Mouse (Mus musculus) c-Kit-negative CD71-positive TER-119-positive erythroid progenitor cells, embryonic 14.5 days (primary cell): ENCODE data around the gene Angel1.

ENCODE experiments used
- DNase-seq: peaks from one replicate; pipeline ENCODE4 v3.0.0-alpha.2; 2013; ENCODE audit warnings: low read depth, low spot score

Gene Angel1

DNA sequence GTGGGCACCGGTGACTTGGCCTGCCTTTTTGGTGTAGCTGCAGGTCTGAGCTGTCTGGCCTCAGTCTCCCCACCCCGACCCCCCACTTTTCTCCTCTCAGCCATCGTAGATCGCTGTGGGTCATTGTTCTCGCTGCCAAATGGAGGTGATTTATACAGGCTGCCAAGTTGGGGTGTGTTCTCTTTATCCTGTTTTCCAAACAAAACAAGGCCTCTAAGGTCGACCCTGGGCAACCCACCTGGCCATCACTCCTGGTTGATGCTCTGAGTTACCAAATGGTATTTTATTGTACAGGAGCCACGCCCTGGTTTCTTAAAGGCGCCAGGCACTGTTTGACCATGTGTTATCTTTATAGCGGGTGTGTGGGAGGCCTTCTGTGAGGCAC, 46.7 kb downstream of the Angel1 start:
- DNase-seq: no peak

DNA sequence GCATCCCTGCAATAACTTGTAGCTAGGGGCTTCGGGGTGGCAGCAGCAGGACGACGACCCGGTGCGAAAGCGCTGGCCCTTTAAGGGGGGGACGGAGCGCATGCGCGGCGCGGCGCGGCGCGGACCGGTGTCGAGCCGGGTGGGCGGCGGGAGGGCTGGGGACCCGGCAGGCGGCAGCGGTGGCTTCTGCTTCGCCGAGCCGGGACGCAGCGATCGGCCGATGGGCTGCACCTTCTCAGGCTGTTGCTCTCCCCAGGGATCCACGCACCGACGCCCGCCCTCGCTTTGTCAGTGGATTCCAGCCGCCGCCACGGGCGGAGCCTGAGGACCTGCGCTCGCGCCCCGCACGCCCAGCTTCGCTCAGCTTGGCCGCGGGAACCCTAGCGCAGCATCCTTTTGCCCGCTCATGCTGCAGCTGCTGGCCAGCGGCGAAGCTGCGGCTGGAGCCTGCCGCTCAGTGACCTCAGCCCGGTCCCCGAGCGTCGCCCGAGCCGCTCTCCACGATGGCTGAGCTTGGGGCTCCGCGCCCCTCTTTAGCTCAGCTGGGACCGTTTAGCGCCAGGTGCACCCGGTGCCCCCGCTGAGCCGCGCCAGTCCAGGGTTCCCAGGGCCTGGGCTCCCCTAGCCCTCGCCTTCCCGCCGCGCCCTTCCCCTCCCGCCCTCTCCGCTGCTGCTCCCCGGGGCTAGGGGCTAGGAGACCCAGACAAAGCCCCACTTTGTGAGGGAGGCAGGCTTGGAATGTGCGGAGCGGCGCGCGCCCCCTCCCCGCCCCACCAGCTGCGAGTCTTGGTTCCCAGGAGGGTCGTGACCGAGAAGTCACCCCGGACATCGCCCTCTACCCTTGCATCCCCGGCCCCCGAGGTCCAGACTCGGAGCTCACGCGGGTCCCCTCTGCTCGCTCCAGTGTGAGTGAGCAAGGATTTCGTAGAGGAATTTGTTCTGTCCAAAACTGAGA, 47.4 kb downstream of the Angel1 start, which contains the start of gene Vash1:
Vash1 (plus strand) TSS at position 110 of the 955 bp plus-strand sequence.
- DNase-seq: no peak

DNA sequence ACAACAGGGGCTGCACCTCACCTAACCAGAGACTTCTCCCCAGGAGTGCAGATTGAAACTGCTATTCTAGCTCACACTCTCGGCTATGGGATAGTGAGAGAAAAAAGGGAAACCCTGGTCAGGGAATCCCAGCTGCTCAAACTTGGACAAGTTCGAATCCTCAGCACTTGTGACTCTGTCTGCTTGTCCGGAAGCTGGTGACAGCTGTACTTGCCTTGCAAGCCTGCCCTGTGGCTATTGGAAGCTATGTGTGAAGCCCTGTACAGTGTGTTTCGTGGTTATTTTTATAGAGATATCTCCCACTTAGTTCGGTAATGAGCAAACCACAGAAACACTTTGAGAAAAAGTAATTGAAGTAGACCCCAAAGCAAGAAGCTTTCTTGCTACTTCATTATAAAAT, 53.8 kb downstream of the Angel1 start:
- no peak for DNase-seq

DNA sequence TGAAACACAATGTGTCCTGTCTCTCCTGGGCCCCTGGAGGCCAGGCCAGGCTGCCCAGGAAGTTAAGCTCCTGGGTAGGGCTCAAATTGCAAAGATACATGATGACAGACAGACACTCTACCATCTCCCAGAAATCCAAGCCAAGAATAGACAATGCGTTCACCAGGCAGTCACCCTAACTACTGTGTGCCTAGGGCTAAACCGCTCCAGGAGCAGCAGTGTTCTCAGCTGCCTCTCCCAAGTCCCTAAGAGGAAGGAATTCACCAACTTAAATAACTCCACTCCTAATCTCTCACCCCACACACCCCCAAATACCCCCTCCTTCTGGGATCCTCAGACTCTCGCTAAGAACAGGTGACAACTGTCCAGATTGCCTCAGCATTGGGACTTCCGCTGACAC, 54.2 kb downstream of the Angel1 start:
- DNase-seq: no peak

DNA sequence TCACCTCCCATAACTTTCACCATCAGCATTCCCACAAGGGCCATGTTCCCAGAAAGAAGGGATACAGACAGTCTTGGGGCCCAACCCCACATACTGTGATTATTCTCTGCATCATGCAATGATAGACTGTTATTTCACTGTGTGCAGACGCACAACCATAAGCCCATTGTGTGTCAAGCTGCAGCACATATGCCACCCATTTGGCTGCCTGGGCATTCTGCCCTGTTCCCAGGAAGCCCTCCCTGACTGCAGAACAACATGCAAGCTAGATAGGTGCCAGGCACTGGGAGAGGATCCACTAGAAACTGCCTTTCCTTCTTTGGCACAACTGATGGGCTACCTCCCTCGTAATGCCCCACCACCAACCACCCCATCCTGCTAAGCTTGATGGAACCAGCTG, 57.9 kb downstream of the Angel1 start:
- no peak for DNase-seq

DNA sequence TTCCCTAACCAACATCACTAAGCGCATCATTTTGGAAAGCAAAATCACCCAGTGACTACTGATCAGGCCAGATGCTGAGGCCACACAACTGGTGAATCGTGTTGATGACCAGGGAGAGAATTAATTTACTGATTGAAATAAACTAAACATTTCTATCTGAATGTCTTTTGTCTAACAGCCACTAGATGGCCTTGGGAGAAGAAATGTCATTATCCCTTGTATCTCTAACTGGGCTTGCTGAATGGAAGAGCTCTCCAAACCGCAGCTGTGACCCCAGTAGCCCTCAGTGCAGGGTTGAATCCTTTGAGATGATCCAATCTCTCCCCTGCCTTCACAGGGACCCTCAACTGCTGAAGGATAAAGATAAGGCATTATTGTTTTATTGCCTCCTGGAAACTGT, 60.6 kb downstream of the Angel1 start:
- DNase-seq: no peak

DNA sequence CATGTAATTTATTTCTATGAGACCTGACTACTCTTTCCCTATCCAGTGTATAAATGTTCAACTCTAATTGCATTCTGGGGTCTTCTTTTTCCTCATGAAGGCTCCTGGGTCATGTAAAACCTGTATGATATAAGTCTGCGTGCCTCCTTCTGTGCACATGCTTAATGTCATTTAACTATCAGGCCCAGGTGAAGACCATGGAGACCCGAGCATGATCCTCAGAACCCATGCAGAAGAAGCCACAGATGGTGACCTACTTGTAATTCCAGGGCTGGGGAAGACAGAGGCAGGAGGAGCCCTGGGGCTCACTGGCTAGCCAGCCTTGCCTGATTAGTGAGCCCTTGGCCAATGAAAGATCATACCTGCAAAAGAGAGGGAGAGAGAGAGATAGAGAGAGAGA, 65.8 kb downstream of the Angel1 start:
- no peak for DNase-seq

DNA sequence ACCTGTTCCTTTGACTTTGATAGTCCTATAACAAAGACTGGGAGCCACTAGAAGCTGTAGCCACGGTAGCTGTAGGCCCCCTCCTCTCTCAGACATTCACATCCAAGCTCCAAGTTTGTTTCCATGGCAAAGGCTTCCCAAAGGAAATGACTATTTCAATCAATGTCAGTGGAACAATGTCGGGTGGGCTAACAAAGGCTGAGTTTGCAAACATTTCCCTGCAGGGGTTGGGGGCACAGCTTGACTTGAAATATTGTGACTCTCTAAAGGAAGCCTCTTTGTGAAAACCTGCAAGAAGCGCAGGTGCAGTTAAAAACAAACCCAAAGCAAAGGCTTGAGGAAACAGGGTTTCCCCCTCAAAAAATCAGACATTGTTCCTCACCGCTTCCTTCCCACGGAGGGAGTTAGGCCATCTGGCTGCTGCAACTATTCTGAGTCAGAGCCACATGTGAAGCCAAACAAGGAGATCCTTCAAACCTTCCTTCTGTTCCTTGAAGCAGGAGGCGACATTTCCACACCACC, 66.8 kb downstream of the Angel1 start:
- DNase-seq: no peak

DNA sequence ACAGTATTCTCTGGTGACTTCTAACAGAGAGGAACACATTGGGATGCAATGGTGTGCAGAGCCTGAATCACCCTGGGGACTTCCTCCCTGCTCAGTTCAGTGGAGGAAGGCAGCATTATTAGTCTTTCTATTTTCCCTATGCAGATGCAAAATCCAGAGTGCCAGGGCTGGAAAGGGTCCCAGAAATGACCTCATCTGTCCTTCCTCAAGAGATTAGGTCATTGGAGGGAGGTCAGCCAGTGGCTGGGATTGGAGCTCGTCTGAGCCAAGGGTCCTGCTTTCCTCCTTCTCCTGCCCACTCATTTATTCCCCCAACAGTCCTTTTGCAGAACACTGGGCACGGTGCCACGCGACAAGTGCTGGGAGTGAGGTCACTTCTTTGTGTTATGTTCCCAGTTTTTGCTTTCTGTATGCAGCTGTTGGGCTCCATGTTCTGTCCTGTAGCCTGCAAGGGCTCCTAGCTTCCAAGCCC, 73.7 kb downstream of the Angel1 start:
- DNase-seq: no peak

DNA sequence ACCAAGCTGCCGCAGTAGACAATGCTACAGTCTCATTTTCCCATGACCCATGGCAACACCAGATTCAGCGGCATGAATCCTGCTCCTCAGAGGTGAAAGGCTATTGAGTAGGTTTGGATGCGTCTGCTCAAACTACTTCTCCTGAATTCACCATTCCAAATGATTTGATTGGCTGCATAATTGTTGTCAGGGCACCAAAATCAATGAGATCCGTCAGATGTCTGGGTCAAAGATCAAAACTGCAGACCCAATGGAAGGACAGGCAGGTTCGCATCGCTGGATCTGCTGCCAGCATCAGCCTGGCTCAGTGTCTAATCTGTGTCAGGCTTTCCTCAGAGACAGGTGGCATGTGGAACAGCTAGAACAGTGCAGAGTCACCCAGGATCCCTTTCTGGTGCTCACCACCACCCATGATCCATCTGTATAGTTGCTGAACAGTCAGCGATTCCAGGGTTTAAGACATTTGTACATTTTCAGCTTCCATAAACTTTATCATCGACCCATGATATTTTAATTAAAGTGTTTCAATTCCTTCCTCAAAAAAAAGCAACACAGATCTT, 74.9 kb downstream of the Angel1 start:
- DNase-seq: no peak
